Mouse (Mus musculus): ENCODE data around the gene Apba2. TPM values are rescaled to one million over a fixed set of nuclear protein-coding genes. Genes with fewer than 3 reads are reported as not detected.

The Apba2 gene
- polyA plus RNA-seq, 1 experiment: not detected

- Histone ChIP-seq H3K36me3 (ENCODE audit: control insufficient read depth, insufficient read depth) (no peaks in the 10 kb centered on the region), H3K4me2 (ENCODE audit: low read depth) (no peak overlapping the region), H3K79me2 (ENCODE audit: control insufficient read depth, insufficient read depth) (no peaks in the 10 kb centered on the region), H3K4me3 (no peak overlapping the region), H3ac (ENCODE audit: control insufficient read depth, insufficient read length) (no peak overlapping the region), H3K27me3 (ENCODE audit: control insufficient read depth, insufficient read depth, insufficient read length) (no peaks in the 10 kb centered on the region)
- no peak for TF ChIP-seq TCF3 (IDR thresholded peaks at IDR 0.05; ENCODE audit: insufficient read length, low read depth)
- TF ChIP-seq MYOD1 (IDR thresholded peaks at IDR 0.05; ENCODE audit: control insufficient read depth in 1 of 3, insufficient read length in 2 of 3, low read depth in 2 of 3): no peak
- no peak for TF ChIP-seq REST (IDR thresholded peaks at IDR 0.05; ENCODE audit: insufficient read depth, insufficient read length)
- TF ChIP-seq POLR2A (IDR thresholded peaks at IDR 0.05; ENCODE audit: insufficient read length, low read depth): no peak
- no peak for TF ChIP-seq SRF (IDR thresholded peaks at IDR 0.05; ENCODE audit: control insufficient read depth, insufficient read length, low read depth)
- TF ChIP-seq E2F4 (IDR thresholded peaks at IDR 0.05; ENCODE audit: insufficient read depth): no peak
- no peak for TF ChIP-seq USF1 (IDR thresholded peaks at IDR 0.05; ENCODE audit: low read depth)
- no peak for TF ChIP-seq TCF12 (IDR thresholded peaks at IDR 0.05; ENCODE audit: insufficient read depth, poor library complexity, severe bottlenecking)
- TF ChIP-seq MAX (IDR thresholded peaks at IDR 0.05; ENCODE audit: low read depth): no peak
- no peak for TF ChIP-seq MYOG (IDR thresholded peaks at IDR 0.05; ENCODE audit: control insufficient read depth in 1 of 3, insufficient read depth in 1 of 3, insufficient read length in 2 of 3, low read depth in 2 of 3)
- no peak for TF ChIP-seq POLR2AphosphoS2 (IDR thresholded peaks at IDR 0.05; ENCODE audit: insufficient read length, low read depth)
- no peak for TF ChIP-seq CEBPB (IDR thresholded peaks at IDR 0.05; ENCODE audit: insufficient read depth, poor library complexity, severe bottlenecking)
Measured at GRCm38 (mm10) chr7:64725967-64726695, 224.6 kb downstream of the Apba2 start.

- TF ChIP-seq TCF3 (IDR thresholded peaks at IDR 0.05; ENCODE audit: insufficient read length, low read depth) (no peak), E2F4 (IDR thresholded peaks at IDR 0.05; ENCODE audit: insufficient read depth) (no peak), MYOG (IDR thresholded peaks at IDR 0.05; ENCODE audit: control insufficient read depth in 1 of 3, insufficient read depth in 1 of 3, insufficient read length in 2 of 3, low read depth in 2 of 3) (no peak), REST (IDR thresholded peaks at IDR 0.05; ENCODE audit: insufficient read depth, insufficient read length) (no peak), POLR2A (IDR thresholded peaks at IDR 0.05; ENCODE audit: insufficient read length, low read depth) (no peak), POLR2AphosphoS2 (IDR thresholded peaks at IDR 0.05; ENCODE audit: insufficient read length, low read depth) (no peak), SRF (IDR thresholded peaks at IDR 0.05; ENCODE audit: control insufficient read depth, insufficient read length, low read depth) (no peak), MYOD1 (IDR thresholded peaks at IDR 0.05; ENCODE audit: control insufficient read depth in 1 of 3, insufficient read length in 2 of 3, low read depth in 2 of 3) (no peak), TCF12 (IDR thresholded peaks at IDR 0.05; ENCODE audit: insufficient read depth, poor library complexity, severe bottlenecking) (no peak), USF1 (IDR thresholded peaks at IDR 0.05; ENCODE audit: low read depth) (no peak), CEBPB (IDR thresholded peaks at IDR 0.05; ENCODE audit: insufficient read depth, poor library complexity, severe bottlenecking) (no peak)
- Histone ChIP-seq H3ac (ENCODE audit: control insufficient read depth, insufficient read length) (no peak overlapping the region), H3K79me2 (ENCODE audit: control insufficient read depth, insufficient read depth) (no peaks in the 10 kb centered on the region), H3K36me3 (ENCODE audit: control insufficient read depth, insufficient read depth) (no peaks in the 10 kb centered on the region), H3K27me3 (ENCODE audit: control insufficient read depth, insufficient read depth, insufficient read length) (no peaks in the 10 kb centered on the region), H3K4me2 (ENCODE audit: low read depth) (no peak overlapping the region), H3K4me3 (no peak overlapping the region)
Measured at GRCm38 (mm10) chr7:64728181-64728591, 226.7 kb downstream of the Apba2 start.

GRCm38 (mm10) chr7:64728816-64729215 is 227.3 kb downstream of the Apba2 start:
- no peak for TF ChIP-seq MAX (IDR thresholded peaks at IDR 0.05; ENCODE audit: low read depth)
- TF ChIP-seq SRF (IDR thresholded peaks at IDR 0.05; ENCODE audit: control insufficient read depth, insufficient read length, low read depth): no peak
- TF ChIP-seq E2F4 (IDR thresholded peaks at IDR 0.05; ENCODE audit: insufficient read depth): no peak
- TF ChIP-seq MYOD1 (IDR thresholded peaks at IDR 0.05; ENCODE audit: control insufficient read depth in 1 of 3, insufficient read length in 2 of 3, low read depth in 2 of 3): no peak
- TF ChIP-seq MYOG (IDR thresholded peaks at IDR 0.05; ENCODE audit: control insufficient read depth in 1 of 3, insufficient read depth in 1 of 3, insufficient read length in 2 of 3, low read depth in 2 of 3): no peak
- TF ChIP-seq TCF12 (IDR thresholded peaks at IDR 0.05; ENCODE audit: insufficient read depth, poor library complexity, severe bottlenecking): no peak
- no peak for TF ChIP-seq REST (IDR thresholded peaks at IDR 0.05; ENCODE audit: insufficient read depth, insufficient read length)
- no peak for TF ChIP-seq POLR2A (IDR thresholded peaks at IDR 0.05; ENCODE audit: insufficient read length, low read depth)
- no peaks in the 10 kb centered on the region for H3K79me2 ChIP-seq (ENCODE audit: control insufficient read depth, insufficient read depth)
- no peak overlapping the region for H3ac ChIP-seq (ENCODE audit: control insufficient read depth, insufficient read length)
- H3K4me3 ChIP-seq: no peak overlapping the region
- H3K27me3 ChIP-seq (ENCODE audit: control insufficient read depth, insufficient read depth, insufficient read length): no peaks in the 10 kb centered on the region
- no peaks in the 10 kb centered on the region for H3K36me3 ChIP-seq (ENCODE audit: control insufficient read depth, insufficient read depth)
- no peak overlapping the region for H3K4me2 ChIP-seq (ENCODE audit: low read depth)

GRCm38 (mm10) chr7:64729785-64730184 is 228.3 kb downstream of the Apba2 start:
- no peaks in the 10 kb centered on the region for H3K36me3 ChIP-seq (ENCODE audit: control insufficient read depth, insufficient read depth)
- H3K4me3 ChIP-seq: no peak overlapping the region
- no peak overlapping the region for H3K4me2 ChIP-seq (ENCODE audit: low read depth)
- no peaks in the 10 kb centered on the region for H3K27me3 ChIP-seq (ENCODE audit: control insufficient read depth, insufficient read depth, insufficient read length)
- no peak overlapping the region for H3ac ChIP-seq (ENCODE audit: control insufficient read depth, insufficient read length)
- TF ChIP-seq REST (IDR thresholded peaks at IDR 0.05; ENCODE audit: insufficient read depth, insufficient read length) (no peak), MYOG (IDR thresholded peaks at IDR 0.05; ENCODE audit: control insufficient read depth in 1 of 3, insufficient read depth in 1 of 3, insufficient read length in 2 of 3, low read depth in 2 of 3) (no peak), SRF (IDR thresholded peaks at IDR 0.05; ENCODE audit: control insufficient read depth, insufficient read length, low read depth) (no peak), CEBPB (IDR thresholded peaks at IDR 0.05; ENCODE audit: insufficient read depth, poor library complexity, severe bottlenecking) (no peak)
- no peaks in the 10 kb centered on the region for H3K79me2 ChIP-seq (ENCODE audit: control insufficient read depth, insufficient read depth)

GRCm38 (mm10) chr7:64739131-64739530 is 237.6 kb downstream of the Apba2 start:
- H3ac ChIP-seq (ENCODE audit: control insufficient read depth, insufficient read length): no peak overlapping the region
- no peak for TF ChIP-seq MYOG (IDR thresholded peaks at IDR 0.05; ENCODE audit: control insufficient read depth in 1 of 3, insufficient read depth in 1 of 3, insufficient read length in 2 of 3, low read depth in 2 of 3)
- no peak for TF ChIP-seq MYOD1 (IDR thresholded peaks at IDR 0.05; ENCODE audit: control insufficient read depth in 1 of 3, insufficient read length in 2 of 3, low read depth in 2 of 3)
- no peak for TF ChIP-seq POLR2AphosphoS2 (IDR thresholded peaks at IDR 0.05; ENCODE audit: insufficient read length, low read depth)
- no peak for TF ChIP-seq TCF3 (IDR thresholded peaks at IDR 0.05; ENCODE audit: insufficient read length, low read depth)
- no peak for TF ChIP-seq USF1 (IDR thresholded peaks at IDR 0.05; ENCODE audit: low read depth)
- no peak for TF ChIP-seq TCF12 (IDR thresholded peaks at IDR 0.05; ENCODE audit: insufficient read depth, poor library complexity, severe bottlenecking)
- TF ChIP-seq SRF (IDR thresholded peaks at IDR 0.05; ENCODE audit: control insufficient read depth, insufficient read length, low read depth): no peak
- no peak for TF ChIP-seq MAX (IDR thresholded peaks at IDR 0.05; ENCODE audit: low read depth)
- H3K36me3 ChIP-seq (ENCODE audit: control insufficient read depth, insufficient read depth): no peaks in the 10 kb centered on the region
- no peak overlapping the region for H3K4me2 ChIP-seq (ENCODE audit: low read depth)
- H3K27me3 ChIP-seq (ENCODE audit: control insufficient read depth, insufficient read depth, insufficient read length): no peaks in the 10 kb centered on the region
- H3K79me2 ChIP-seq (ENCODE audit: control insufficient read depth, insufficient read depth): no peaks in the 10 kb centered on the region
- H3K4me3 ChIP-seq: no peak overlapping the region

Measured in myocyte (in vitro differentiated cells).